ENCODE assay signal across 8 mouse cellular contexts in the genomic region with DNA sequence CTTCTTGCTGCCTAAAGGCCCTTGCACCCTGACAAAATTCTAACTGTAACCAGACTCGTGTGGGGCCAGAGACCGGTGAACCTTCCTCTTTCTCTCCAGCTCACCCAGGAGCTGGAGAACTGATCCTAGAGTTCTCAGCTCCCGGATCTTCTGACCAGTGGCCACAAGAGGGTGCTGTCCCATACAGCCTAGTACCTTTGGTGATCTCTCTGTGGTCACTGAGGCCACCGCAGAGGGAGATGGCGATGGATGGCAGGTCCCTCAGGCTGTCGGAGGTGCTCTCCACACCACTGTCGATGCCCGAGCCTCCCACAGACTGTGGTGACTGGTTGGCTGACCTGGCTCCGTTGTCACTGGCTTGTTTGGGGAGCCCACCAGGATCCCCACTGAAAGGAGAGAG. TPM values are rescaled to one million over a fixed set of nuclear protein-coding genes. Genes with fewer than 3 reads are reported as not detected.
A peak's percentile ranks its signal among the peaks of the same experiment; 100 is the strongest.
DNase-seq lines count a peak whose midpoint lies in the region; ATAC-seq and TF ChIP-seq lines count a peak whose summit lies in the region.

No protein-coding gene starts in this region.

- TF ChIP-seq CTCF in Patski (IDR thresholded peaks at IDR 0.05), result peak; percentile 58
- TF ChIP-seq CTCF in liver, adult 2 months (IDR thresholded peaks at IDR 0.05; ENCODE audit: low read depth, low read length), result peak; percentile 64
- TF ChIP-seq CTCF in stomach, postnatal 0 days (IDR thresholded peaks at IDR 0.05; ENCODE audit: low read depth), result peak; percentile 77

- no peak overlapping the region for H3K27ac ChIP-seq in heart, embryonic 12.5 days (ENCODE audit: poor library complexity, severe bottlenecking)
- H3K27ac ChIP-seq in embryonic facial prominence, embryonic 14.5 days (replicated peaks; ENCODE audit: low read depth, low read length), result no peak overlapping the region
- 0 out of 2 replicates have a peak overlapping the region, but pooled peaks have one; percentile 0 for H3K27ac ChIP-seq in liver, adult 2 months (replicated peaks; ENCODE audit: insufficient read depth, low read depth, low read length)
- no peak overlapping the region for H3K27ac ChIP-seq in stomach, postnatal 0 days (replicated peaks)
- no peak overlapping the region for H3K27ac ChIP-seq in heart, embryonic 11.5 days (ENCODE audit: low read depth, low read length)

- H3K4me1 ChIP-seq in heart, embryonic 12.5 days (replicated peaks), result no peaks in the 10 kb centered on the region
- H3K4me1 ChIP-seq in embryonic facial prominence, embryonic 14.5 days (ENCODE audit: control insufficient read depth, insufficient read depth, low read length), result no peaks in the 10 kb centered on the region
- peaks cover 23% of the 10 kb centered on the region for H3K4me1 ChIP-seq in liver, adult 2 months (ENCODE audit: control insufficient read depth, insufficient read depth, low read length)
- H3K4me1 ChIP-seq in stomach, postnatal 0 days (replicated peaks; ENCODE audit: control insufficient read depth, insufficient read depth), result no peaks in the 10 kb centered on the region
- no peaks in the 10 kb centered on the region for H3K4me1 ChIP-seq in heart, embryonic 11.5 days (ENCODE audit: control insufficient read depth, insufficient read depth, low read length)

- in situ Hi-C loops in Patski (cut with MboI; ENCODE audit: low pct_unique_long_range_greater_than_20kb), result loop anchor here (10.0 kb wide), 1 partner anchor 241 kb away; the partner anchor contains the start of gene Greb1

- CTCF ChIA-PET in Patski (lab: Charles Lee), result no interaction called here

- POLR2A ChIA-PET in Patski (lab: Charles Lee), result no interaction called here

- H3K36me3 ChIP-seq in heart, embryonic 12.5 days, result peaks cover 43% of the 10 kb centered on the region
- peaks cover 47% of the 10 kb centered on the region for H3K36me3 ChIP-seq in embryonic facial prominence, embryonic 14.5 days (ENCODE audit: control insufficient read depth, insufficient read depth, low read length)
- peaks cover 92% of the 10 kb centered on the region for H3K36me3 ChIP-seq in liver, adult 2 months (ENCODE audit: control insufficient read depth, insufficient read depth, low read length)
- H3K36me3 ChIP-seq in stomach, postnatal 0 days (ENCODE audit: control insufficient read depth, insufficient read depth, low read length), result peaks cover 3% of the 10 kb centered on the region; the same call in 1 of the 2 replicates
- H3K36me3 ChIP-seq in heart, embryonic 11.5 days (ENCODE audit: control insufficient read depth, insufficient read depth, low read length), result peaks cover 2% of the 10 kb centered on the region; the same call in 1 of the 2 replicates

- no peak overlapping the region for H3K4me2 ChIP-seq in heart, embryonic 12.5 days
- H3K4me2 ChIP-seq in embryonic facial prominence, embryonic 14.5 days (ENCODE audit: low read depth, low read length), result no peak overlapping the region
- no peak overlapping the region for H3K4me2 ChIP-seq in stomach, postnatal 0 days (replicated peaks; ENCODE audit: low read depth)
- no peak overlapping the region for H3K4me2 ChIP-seq in heart, embryonic 11.5 days

- TF ChIP-seq POLR2A in liver, adult 2 months (IDR thresholded peaks at IDR 0.05; ENCODE audit: extremely low read depth, insufficient read depth, low read length), result no peak

- WGBS in heart, embryonic 12.5 days, result 69% methylated on average over 9 of the region's 9 CpGs
- WGBS in embryonic facial prominence, embryonic 14.5 days, result 61% methylated on average over 9 of the region's 9 CpGs
- WGBS in liver, adult 2 months, result 68% methylated on average over 9 of the region's 9 CpGs
- WGBS in stomach, postnatal 0 days, result 76% methylated on average over 9 of the region's 9 CpGs
- WGBS in heart, embryonic 11.5 days (ENCODE audit: insufficient replicate concordance), result 67% methylated on average over 9 of the region's 9 CpGs

- H3K4me3 ChIP-seq in heart, embryonic 12.5 days, result no peak overlapping the region
- no peak overlapping the region for H3K4me3 ChIP-seq in embryonic facial prominence, embryonic 14.5 days (ENCODE audit: low read depth, low read length)
- H3K4me3 ChIP-seq in liver, adult 2 months (ENCODE audit: insufficient read depth, low read depth, low read length), result no peak overlapping the region
- no peak overlapping the region for H3K4me3 ChIP-seq in stomach, postnatal 0 days (ENCODE audit: low read depth, low read length)
- H3K4me3 ChIP-seq in heart, embryonic 11.5 days (ENCODE audit: low read depth, low read length), result no peak overlapping the region

- H3K9ac ChIP-seq in heart, embryonic 12.5 days, result no peak overlapping the region
- H3K9ac ChIP-seq in embryonic facial prominence, embryonic 14.5 days (ENCODE audit: low read depth, low read length), result no peak overlapping the region
- H3K9ac ChIP-seq in liver, adult 2 months (ENCODE audit: low read depth, low read length), result peak overlapping the region; percentile 25; the same call in 1 of the 2 replicates
- H3K9ac ChIP-seq in stomach, postnatal 0 days (ENCODE audit: low read length), result no peak overlapping the region
- no peak overlapping the region for H3K9ac ChIP-seq in heart, embryonic 11.5 days (ENCODE audit: low read depth, low read length)

- ATAC-seq in heart, embryonic 12.5 days (ENCODE audit: insufficient number of reproducible peaks, low FRiP score), result no peak
- ATAC-seq in Patski, result peak; percentile 57
- no peak for ATAC-seq in embryonic facial prominence, embryonic 14.5 days (ENCODE audit: low read depth)
- 0 out of 2 replicates have a peak, but pooled peaks have one; percentile 28 for ATAC-seq in stomach, postnatal 0 days (ENCODE audit: low FRiP score, low TSS enrichment)
- ATAC-seq in heart, embryonic 11.5 days (replicated peaks; ENCODE audit: insufficient number of reproducible peaks, low FRiP score, low TSS enrichment), result no peak

- peak; percentile 70 for DNase-seq in heart, postnatal 4 days
- peak; percentile 30 for DNase-seq in 416B (ENCODE audit: low read depth)
- DNase-seq in Patski (ENCODE audit: low read depth, low spot score), result no peak
- DNase-seq in embryonic facial prominence, embryonic 14.5 days (ENCODE audit: low spot score), result peak; percentile 9
- no peak for DNase-seq in liver, adult 2 months (ENCODE audit: extremely low read depth, low read depth, low spot score)
- DNase-seq in stomach, postnatal 0 days (ENCODE audit: low spot score), result peak; percentile 54

- no peaks in the 10 kb centered on the region for H3K27me3 ChIP-seq in heart, embryonic 12.5 days (replicated peaks)
- H3K27me3 ChIP-seq in Patski, result no peaks in the 10 kb centered on the region
- no peaks in the 10 kb centered on the region for H3K27me3 ChIP-seq in embryonic facial prominence, embryonic 14.5 days (replicated peaks; ENCODE audit: control insufficient read depth, insufficient read depth, low read length)
- no peaks in the 10 kb centered on the region for H3K27me3 ChIP-seq in liver, adult 2 months (ENCODE audit: control insufficient read depth, insufficient read depth, low read length)
- no peaks in the 10 kb centered on the region for H3K27me3 ChIP-seq in stomach, postnatal 0 days (ENCODE audit: control insufficient read depth, insufficient read depth, low read length)
- no peaks in the 10 kb centered on the region for H3K27me3 ChIP-seq in heart, embryonic 11.5 days (ENCODE audit: control insufficient read depth, insufficient read depth, low read length)

- H3K79me2 ChIP-seq in liver, adult 2 months (ENCODE audit: control insufficient read depth, insufficient read depth, low read length), result no peaks in the 10 kb centered on the region; the same call in 1 of the 2 replicates

- no peak for TF ChIP-seq EP300 in stomach, postnatal 0 days (optimal IDR thresholded peaks at IDR 0.05)

- 0 out of 2 replicates have a peak, but pooled peaks cover 4% of the 10 kb centered on the region for H3K9me3 ChIP-seq in heart, embryonic 12.5 days (replicated peaks)
- H3K9me3 ChIP-seq in embryonic facial prominence, embryonic 14.5 days (ENCODE audit: control insufficient read depth, low read length), result no peaks in the 10 kb centered on the region
- no peaks in the 10 kb centered on the region for H3K9me3 ChIP-seq in stomach, postnatal 0 days (ENCODE audit: control insufficient read depth, low read length)
- H3K9me3 ChIP-seq in heart, embryonic 11.5 days (replicated peaks; ENCODE audit: control insufficient read depth, low read length), result no peaks in the 10 kb centered on the region

RNA-seq across cellular contexts. Expression of gene Lpin1, which starts 47.3 kb away (rescaled TPM):
- 10 to 100 TPM; 24.5 to 25.4 TPM for total RNA-seq in heart, postnatal 4 days (2021)
- 6.5 and 6.9 TPM in 2 replicates for polyA plus RNA-seq in heart, embryonic 12.5 days (2016; fragmentation: Nextera tagmentation; extraction: Ambion mirVana)
- polyA plus RNA-seq in Patski (2021), result 6.8 TPM
- polyA plus RNA-seq in embryonic facial prominence, embryonic 14.5 days (2014; fragmentation: Nextera tagmentation; extraction: Ambion mirVana), result 7.1 and 7.5 TPM in 2 replicates
- 85.8 and 118 TPM in 2 replicates for total RNA-seq in liver, adult 2 months (2014; rRNA removed)
- 11.9 and 19.8 TPM in 2 replicates for polyA plus RNA-seq in liver, adult 2 months (2012; rRNA removed)
- 1.6 and 1.8 TPM in 2 replicates for polyA plus RNA-seq in stomach, postnatal 0 days (2015; fragmentation: Nextera tagmentation; extraction: Ambion mirVana)
- polyA plus RNA-seq in heart, embryonic 11.5 days (2014; fragmentation: Nextera tagmentation; extraction: Ambion mirVana), result 3.8 and 5.7 TPM in 2 replicates

Comparison
In these comparisons a context has a peak if more than half of its experiments do, and no peak if none do; other contexts are left out.
1. DNase-seq: peak in heart, postnatal 4 days (single experiment), 416B (single experiment), embryonic facial prominence, embryonic 14.5 days (single experiment) and stomach, postnatal 0 days (single experiment); none in Patski (single experiment) and liver, adult 2 months (single experiment).
2. ATAC-seq: peak in Patski (single experiment) and stomach, postnatal 0 days (single experiment); none in heart, embryonic 12.5 days (single experiment), embryonic facial prominence, embryonic 14.5 days (single experiment) and heart, embryonic 11.5 days (single experiment).
3. Peak in every context shown above with its lines, with median percentiles within 50 percentile points of each other: CTCF ChIP-seq.